Mouse (Mus musculus) megakaryocyte-erythroid progenitor cell, adult 5-6 weeks (primary cell): ENCODE measurements around the gene Csrnp2. TPM values are rescaled to one million over a fixed set of nuclear protein-coding genes. Genes with fewer than 3 reads are reported as not detected.
"Not testable (repeated sequence)": the region's sequence is repeated elsewhere in the genome, so short reads cannot be mapped to it uniquely, and the experiment has no call there.

Experiments used
- ATAC-seq: replicated peaks from 2 replicates; pipeline ENCODE4 v1.8.0; 2016; ENCODE audit warnings: mild to moderate bottlenecking, inconsistent platforms; ENCODE audit not compliant: severe bottlenecking, poor library complexity, low FRiP score, low TSS enrichment
- total RNA-seq, 2 experiments: library from RNA; stranded (forward) in 1 of 2; stranded (reverse) in 1 of 2; fragments of 200-1000, 215-1000 nt in 1 of 2; fragments of >200 nt in 1 of 2; fragmentation: Nextera tagmentation in 1 of 2; gene quantifications; 2 replicates each; pipeline ENCODE4 v1.2.3; 2014 to 2017

The Csrnp2 gene
- total RNA-seq (2014; fragmentation: Nextera tagmentation) (1.7 and 1.9 TPM in 2 replicates), total RNA-seq (2017) (2.2 and 3.1 TPM in 2 replicates)

- ATAC-seq, result peak; percentile 91
These were observed at the start of gene Csrnp2 for GRCm38 (mm10) chr15:100495102-100495501. Gene Csrnp2 (minus strand): TSS chr15:100495488.

GRCm38 (mm10) chr15:100543651-100544030 lies 48.4 kb upstream of the Csrnp2 start:
- ATAC-seq, result not testable (repeated sequence)

GRCm38 (mm10) chr15:100542876-100543650 lies 47.8 kb upstream of the Csrnp2 start:
- not testable (repeated sequence) for ATAC-seq

- no peak for ATAC-seq
These were observed 46.1 kb upstream of the Csrnp2 start for GRCm38 (mm10) chr15:100541426-100541825.

GRCm38 (mm10) chr15:100541001-100541400 lies 45.7 kb upstream of the Csrnp2 start:
- not testable (repeated sequence) for ATAC-seq

GRCm38 (mm10) chr15:100539411-100539810 lies 44.1 kb upstream of the Csrnp2 start:
- 0 out of 2 replicates have a peak, but pooled peaks have one; percentile 34 for ATAC-seq

GRCm38 (mm10) chr15:100537913-100538312 lies 42.6 kb upstream of the Csrnp2 start:
- ATAC-seq, result peak; percentile 63; the same call in 1 of the 2 replicates

GRCm38 (mm10) chr15:100527900-100528299 lies 32.6 kb upstream of the Csrnp2 start:
- no peak for ATAC-seq

- ATAC-seq, result no peak
These were observed 30.1 kb upstream of the Csrnp2 start for GRCm38 (mm10) chr15:100525405-100525804.

- ATAC-seq, result no peak
These were observed 25.0 kb upstream of the Csrnp2 start for GRCm38 (mm10) chr15:100520306-100520705.

GRCm38 (mm10) chr15:100515121-100515520 lies 19.8 kb upstream of the Csrnp2 start:
- ATAC-seq, result no peak

- ATAC-seq, result no peak
These were observed 18.1 kb upstream of the Csrnp2 start for GRCm38 (mm10) chr15:100513387-100513786.

- ATAC-seq, result no peak
These were observed 14.8 kb upstream of the Csrnp2 start for GRCm38 (mm10) chr15:100510072-100510471.

GRCm38 (mm10) chr15:100508454-100509167 lies 13.3 kb upstream of the Csrnp2 start:
- ATAC-seq, result no peak

- ATAC-seq, result not testable (repeated sequence)
These were observed 4.2 kb upstream of the Csrnp2 start for GRCm38 (mm10) chr15:100499506-100499905.

GRCm38 (mm10) chr15:100494647-100495046 lies 641 bp downstream of the Csrnp2 start:
- peak; percentile 25; the same call in 1 of the 2 replicates for ATAC-seq

- no peak for ATAC-seq
These were observed 3.3 kb downstream of the Csrnp2 start for GRCm38 (mm10) chr15:100491966-100492365.

- ATAC-seq, result no peak
These were observed 6.0 kb downstream of the Csrnp2 start for GRCm38 (mm10) chr15:100489263-100489662.

- ATAC-seq, result not testable (repeated sequence)
These were observed 7.0 kb downstream of the Csrnp2 start for GRCm38 (mm10) chr15:100488297-100488696.

GRCm38 (mm10) chr15:100487050-100487449 lies 8.2 kb downstream of the Csrnp2 start:
- ATAC-seq, result no peak
